Mouse (Mus musculus) A20 (cell line): ENCODE results near the gene Caskin1.

Experiments used
- DNase-seq: peaks from one replicate; pipeline ENCODE4 v3.0.0-alpha.2; 2011; ENCODE audit warnings: low read depth, low spot score

The Caskin1 gene

DNA sequence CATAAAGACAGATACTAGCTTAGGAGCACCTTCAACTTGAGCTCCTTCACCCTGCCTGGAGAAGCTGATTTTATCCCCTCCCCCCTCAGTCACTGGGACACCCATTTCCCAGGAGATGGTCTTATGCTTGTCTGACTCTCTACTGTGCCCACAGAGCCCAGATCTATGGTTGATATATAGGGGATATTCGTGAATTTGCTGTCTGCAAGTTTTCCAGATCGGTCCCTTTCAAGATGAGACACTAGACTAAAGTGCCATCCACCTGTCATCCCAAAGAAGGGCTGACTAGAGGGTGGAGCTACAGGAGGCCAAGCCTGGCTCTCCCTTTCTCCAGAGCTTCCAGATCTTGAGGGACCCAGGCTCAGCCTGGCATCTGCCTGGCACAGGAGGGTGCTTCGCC, 42.7 kb downstream of the Caskin1 start:
- DNase-seq: peak; percentile 35

DNA sequence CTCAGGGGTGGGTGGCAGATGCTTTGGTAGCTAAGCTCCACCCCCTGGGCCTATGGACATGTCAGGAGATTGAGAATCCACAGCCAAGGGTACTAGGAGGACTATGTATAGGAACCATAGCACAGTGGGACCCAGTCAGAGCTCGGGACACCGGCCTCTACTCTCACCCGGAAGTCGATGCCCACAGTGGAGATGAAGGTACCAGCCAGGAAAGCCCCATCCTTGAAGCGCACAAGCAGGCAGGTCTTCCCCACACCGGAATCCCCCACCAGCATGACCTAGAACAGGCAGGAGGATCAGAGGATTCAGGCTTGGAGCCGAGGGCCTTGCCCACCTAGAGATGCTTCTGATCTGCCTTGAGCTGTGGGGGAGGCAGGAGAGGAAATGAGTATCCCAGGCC, 43.6 kb downstream of the Caskin1 start:
- peak; percentile 38 for DNase-seq

DNA sequence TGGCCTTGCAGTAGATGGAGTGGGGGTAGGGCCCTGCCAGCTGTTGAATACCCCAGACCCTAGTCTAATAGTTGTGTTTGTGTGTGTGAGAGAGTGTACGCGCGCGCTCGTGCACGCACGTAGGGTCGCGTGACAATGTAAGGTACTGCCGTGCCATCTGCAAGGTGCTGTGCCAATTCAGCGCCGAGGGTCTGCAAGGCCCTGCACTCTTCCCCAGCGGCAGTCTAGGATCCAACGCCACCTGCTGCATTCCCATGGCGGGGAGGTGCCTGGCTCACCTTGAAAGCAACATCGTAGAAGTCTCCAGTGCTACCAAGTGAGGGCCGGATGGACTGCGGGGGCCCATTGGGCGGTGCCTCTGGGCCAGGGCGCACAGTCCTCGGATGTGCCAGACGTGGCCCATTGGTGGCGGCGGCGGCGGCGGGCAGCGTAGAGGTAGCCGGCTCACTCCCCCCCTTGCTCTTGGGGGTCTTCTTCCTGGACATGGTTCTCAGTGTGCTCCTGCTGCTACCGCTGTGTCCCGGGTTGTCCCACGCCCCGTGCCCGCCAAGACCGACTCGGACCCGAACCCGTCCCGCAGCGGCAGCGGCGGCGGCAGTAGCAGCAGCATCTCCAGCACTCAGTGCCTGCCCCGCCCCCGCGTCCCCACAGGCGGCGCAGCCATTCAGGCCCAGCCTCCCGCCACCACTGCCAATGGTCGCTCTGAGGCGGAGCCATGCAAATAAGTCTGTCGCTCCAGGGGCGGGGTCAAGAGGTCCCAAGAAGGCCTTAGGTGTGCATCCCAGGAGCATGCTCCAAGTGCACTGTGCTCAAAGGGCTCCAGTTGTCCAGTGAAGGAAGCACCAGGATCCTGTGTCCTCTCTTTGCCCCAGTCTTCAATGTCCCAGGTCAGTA, 44.9 kb downstream of the Caskin1 start:
- DNase-seq: peak; percentile 95

DNA sequence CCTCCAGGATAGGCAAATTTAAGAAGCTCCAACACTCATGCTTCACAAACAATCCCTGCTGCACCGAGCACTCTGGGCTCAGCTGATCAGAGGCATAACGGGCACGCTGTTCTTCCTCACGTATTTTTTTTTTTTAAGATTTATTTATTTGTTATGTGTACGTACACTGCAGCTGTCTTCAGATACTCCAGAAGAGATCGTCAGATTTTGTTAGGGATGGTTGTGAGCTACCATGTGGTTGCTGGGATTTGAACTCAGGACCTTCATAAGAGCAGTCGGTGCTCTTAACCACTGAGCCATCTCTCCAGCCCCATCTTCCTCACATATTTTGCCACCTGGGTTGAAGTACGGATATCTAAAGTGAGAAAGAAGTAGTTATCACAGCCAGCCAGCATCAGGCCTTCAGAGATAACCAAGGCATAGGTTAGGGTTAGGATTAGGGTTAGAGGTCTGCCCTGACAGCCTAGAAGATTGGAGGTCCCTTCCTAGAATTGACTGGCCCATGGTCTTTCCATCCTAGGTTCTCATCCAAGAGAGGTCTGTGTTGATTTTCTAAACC, 45.8 kb downstream of the Caskin1 start, which contains the start of gene Rab26:
Gene Rab26, minus strand, starts transcription at position 51 of the 559 bp plus-strand sequence.
- DNase-seq: no peak

DNA sequence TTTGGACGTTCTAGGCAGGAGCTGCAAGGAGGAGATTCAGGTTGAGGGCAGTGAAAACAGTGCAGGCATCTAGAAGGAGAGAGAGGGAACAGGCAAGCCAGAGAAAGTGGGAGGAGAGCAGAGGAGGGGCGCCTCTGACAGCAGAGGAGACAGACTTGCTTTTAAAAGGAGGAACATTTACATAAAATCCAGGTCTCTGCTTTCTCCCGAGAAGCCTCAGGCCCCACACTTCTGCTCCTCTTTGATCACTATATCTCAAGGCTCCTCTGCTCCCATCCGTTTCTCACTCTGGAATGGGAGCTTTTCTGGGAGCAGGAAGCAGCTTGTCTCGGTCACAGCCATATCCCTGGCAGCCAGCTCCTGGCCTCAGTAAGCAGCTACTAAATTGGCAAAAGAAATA, 46.9 kb downstream of the Caskin1 start:
- no peak for DNase-seq

DNA sequence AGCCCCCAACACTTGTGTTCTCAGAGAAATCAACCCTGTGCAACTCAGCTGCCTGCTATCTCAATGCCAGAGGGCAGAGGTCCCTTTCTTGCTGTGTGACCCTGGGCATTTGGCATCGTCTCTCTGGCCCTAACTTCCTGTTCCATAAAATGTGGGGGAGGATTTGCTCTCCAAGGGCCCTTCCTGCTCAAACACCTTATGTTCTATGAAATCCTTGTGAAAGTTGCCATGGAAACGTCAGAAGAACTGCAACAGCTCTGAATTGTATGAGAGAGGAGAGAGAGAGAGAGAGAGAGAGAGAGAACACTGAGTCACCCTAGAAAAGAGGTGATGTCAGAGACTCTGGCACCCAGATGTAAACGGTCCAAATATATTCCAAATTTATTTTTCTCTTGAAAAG, 49.1 kb downstream of the Caskin1 start:
- no peak for DNase-seq

DNA sequence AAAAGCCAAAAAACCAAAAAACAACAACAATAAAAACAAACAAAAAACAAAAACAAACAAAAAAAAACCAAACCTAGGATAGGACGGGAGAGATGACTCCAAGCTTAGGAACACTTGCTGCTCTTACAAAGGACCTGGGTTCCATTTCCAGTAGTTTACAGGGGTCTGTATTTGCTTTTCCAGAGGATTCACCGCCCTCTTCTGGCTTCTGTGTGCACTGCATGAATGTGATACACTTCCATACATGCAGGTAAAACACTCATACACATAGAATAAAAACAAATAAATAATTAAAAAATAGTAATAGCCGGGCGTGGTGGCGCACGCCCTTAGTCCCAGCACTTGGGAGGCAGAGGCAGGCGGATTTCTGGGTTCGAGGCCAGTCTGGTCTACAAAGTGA, 50.5 kb downstream of the Caskin1 start:
- DNase-seq: peak; percentile 67

DNA sequence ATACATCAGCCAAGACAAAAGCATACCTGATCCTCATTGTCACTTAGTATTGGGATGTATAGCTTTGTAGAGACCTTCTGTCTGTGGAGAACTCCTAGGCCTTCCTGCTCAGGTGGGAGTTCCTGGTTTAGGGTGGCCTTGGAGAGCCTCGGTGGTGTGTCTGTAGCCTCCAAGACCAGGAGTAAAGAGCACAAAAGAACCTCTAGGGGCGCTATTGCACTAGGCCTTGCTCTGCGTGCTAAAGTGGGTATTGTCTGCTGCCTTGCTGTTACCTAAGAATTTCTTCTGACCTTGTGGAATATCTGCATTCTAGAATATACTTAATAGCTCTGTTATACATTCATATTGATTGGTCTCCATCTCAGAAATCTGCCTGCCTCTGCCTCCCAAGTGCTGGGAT, 52.0 kb downstream of the Caskin1 start:
- DNase-seq: peak; percentile 79

DNA sequence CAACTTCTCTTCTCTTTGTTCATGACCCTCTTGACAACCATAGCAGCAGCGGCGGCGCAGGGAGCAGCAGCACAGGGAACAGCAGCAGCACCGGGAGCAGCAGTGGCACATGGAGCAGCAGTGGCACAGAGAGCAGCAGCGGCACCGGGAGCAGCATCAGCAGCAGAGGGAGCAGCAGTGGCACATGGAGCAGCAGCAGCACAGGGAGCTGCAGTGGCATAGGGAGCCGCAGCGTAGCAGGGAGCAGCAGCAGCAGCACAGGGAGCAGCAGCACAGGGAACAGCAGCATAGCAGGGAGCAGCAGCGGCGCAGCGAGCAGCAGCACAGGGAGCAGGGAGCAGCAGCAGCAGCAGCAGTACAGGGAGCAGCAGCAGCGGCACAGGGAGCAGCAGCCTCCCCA, 56.2 kb downstream of the Caskin1 start:
- DNase-seq: no peak

DNA sequence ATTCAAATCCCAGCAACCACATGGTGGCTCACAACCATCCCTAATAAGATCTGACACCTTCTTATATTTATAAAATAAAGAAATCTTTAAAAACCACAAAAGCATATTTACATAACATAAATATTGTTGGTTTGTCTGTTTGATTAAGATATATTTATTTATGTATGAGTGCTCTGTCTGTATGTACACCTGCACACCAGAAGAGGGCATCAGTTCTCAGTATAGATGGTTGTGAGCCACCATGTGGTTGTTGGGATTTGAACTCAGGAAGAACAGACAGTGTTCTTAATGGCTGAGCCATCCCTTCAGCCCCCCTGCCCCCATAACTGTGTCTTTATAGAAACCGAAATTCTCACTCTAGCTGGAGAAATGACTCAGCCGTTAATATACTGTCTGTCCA, 56.8 kb downstream of the Caskin1 start:
- no peak for DNase-seq

DNA sequence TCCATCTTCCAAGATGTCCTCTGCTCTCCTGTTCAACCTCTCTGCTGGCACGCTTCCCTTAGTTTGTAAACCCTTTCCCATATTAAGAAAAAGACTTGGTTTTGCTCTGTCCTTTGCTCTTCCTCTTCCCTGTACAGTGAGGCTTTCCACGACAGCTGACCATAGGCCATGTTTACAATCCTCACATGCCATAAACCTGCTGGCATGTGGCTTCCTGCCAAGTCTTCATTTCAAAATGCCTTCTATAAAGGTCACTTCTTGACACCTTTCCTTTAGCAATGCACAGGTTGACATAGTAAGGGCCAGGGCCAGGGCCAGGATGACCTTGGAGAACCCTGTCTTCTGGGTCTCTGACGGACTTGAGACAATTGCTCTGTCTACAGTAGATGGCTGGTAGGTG, 57.8 kb downstream of the Caskin1 start:
- no peak for DNase-seq

DNA sequence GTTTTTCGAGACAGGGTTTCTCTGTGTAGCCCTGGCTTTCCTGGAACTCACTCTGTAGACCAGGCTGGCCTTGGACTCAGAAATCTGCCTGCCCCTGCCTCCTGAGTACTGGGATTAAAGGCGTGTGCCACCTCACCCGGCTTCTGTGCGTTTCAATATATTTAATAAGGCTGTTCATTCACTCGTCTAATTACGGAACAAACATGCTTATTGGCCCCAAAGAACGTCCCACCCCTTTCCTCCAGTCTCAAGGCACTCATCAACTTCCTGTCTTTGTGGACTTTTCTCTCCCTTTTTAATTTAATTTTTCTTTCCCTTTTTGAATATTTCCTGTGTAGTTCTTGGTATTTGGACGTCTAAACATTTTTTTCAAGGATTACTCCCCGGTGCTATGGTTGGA, 60.0 kb downstream of the Caskin1 start:
- DNase-seq: peak; percentile 85

DNA sequence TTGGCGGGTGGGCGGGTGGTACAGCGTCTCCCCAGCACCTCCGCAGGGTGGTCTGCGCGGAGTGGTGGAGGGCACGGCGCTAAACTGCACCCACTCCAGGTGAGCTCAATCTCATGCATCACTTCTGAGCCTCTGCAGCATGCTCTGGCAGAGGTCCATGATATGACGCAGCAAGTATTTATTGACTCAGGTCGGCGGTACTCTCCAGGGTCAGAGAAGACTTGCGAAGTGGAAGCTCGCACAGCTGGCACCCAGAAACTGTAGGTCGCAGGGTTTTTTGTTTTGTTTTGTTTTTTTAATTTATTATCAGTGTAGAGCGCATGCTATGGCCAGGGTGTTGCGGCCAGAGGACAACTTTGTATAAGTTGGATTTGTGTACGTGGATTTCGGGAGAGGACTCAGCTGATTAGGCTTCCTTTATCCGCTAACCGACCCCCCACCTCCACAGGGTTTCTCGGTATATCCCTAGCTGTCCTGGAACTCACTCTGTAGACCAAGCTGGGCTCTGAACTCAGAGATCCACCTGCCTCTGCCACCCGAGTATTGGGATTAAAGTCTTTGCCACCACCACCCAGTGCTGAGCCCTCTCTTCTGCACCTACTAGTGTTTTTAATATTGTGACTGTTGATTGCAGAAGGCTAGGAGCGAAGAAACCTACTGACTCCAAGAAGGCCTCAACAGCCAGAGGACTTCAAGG, 60.7 kb downstream of the Caskin1 start:
- peak; percentile 88 for DNase-seq

DNA sequence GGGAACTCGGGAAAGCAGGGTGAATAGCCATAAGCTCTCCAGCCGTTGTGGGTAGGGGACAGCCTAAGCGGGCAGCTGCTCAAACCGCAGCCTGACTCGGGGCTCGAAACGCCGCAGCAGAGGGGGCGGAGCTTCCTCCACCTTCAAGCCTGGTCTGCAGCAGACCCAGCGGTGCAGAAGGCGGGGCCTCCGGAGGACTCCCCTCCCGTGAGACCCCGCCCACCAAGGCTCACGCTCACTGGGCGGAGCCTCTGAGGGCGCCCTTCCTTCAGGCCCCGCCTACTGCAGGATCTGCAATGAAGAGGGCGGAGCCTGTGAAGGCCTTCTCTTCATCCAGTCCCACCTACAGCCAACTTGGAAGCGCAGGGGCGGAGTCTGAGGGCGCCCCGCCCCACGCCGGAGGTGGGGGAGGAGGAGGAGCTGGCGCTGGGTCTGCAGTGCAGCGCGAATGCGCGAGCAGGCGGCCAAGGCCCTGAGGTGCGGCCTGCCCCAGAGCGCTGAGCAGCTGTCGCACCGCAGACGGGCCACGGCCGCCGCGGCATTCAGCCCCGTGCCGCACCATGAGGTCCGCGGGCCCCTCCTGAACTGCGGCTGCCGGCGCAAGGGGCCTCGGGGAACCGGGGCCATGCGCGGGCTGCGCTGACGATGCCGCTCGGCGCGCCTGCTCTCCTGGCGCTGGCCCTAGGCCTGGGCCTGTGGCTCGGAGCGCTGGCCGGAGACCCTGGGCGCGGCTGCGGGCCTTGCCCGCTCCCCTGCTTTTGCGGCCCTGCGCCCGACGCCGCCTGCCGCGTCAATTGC, 61.4 kb downstream of the Caskin1 start, which contains the start of gene Pkd1:
Gene Pkd1, plus strand, starts transcription at position 217 of the 798 bp plus-strand sequence.
- peak; percentile 100 for DNase-seq

DNA sequence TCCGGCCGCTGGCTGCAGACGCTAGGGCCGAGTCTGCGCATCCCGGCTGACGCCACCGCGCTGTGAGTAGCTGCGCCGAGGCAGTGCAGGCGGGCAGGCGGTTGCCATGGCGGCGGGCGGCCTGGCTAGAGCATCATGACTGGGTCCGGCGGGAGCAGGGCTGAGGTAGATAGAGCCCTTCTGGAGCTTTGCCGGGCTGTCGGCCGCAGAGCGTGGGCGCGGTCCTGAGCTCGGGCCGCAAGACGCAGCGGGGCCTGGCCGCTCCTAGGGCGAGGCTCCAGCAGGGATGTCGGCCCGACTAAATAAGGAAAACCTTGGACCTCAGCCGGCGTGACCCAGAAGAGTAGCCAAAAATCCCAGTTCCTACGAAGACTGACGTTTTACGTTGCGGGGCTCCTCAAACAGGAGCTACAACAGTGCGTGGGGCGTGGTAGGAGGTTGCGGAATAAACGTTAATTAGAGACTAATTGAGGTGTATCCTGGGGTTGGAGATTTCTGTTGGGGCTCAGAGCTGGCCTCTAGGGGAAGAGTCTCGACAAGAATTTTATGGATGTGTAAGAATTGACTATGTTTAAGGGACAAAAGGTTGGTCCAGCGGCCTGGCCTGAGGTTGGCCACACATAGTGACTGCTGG, 62.1 kb downstream of the Caskin1 start:
- DNase-seq: no peak

DNA sequence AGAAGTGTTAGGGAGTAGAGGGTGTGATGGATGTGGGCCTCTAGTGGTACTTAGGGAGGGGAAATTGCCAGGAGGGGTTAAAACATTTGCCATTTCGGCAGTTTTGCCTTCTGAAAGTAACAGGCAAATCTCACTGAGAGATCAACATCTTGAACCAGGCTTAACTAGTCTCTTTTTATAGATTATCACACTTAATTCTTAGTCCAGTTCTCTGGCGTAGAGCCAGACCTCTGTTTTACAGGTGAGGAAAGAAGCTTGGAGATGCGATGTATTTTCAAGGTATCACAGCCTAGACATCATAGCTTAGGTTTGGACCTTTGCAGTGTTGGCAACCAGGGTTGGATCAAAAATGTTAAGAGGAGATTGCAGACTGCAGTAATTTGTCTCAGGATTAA, 62.6 kb downstream of the Caskin1 start:
- DNase-seq: no peak

DNA sequence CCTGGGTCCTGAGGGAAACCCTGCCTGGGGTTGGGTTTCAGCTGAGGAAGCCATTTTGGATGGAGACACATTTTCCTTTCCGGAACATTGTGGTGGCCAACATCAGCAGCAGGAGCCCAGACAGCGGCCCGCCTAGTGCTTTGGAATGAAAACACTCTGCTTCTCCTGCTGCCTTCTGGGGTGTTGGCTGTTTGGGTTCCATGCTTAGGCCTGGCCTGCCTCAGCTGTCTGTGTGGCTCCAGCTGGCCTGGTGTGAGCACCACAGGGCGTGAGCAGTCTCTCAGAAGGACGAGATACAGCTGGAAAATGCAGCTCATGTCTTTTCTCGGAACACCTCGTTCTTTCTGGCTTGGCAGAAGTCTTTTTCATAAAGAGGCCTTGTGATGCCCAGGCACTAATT, 68.7 kb downstream of the Caskin1 start:
- DNase-seq: no peak
